Mouse (Mus musculus): ENCODE measurements around the gene Arfip1.

GRCm38 (mm10) chr3:84570501-84570900 is 11.9 kb downstream of the Arfip1 start:
- TF ChIP-seq CTCF (IDR thresholded peaks at IDR 0.05; ENCODE audit: extremely low read depth, insufficient read length, insufficient replicate concordance, low read depth, low read length) (no peak), POLR2A (IDR thresholded peaks at IDR 0.05; ENCODE audit: low read depth, low read length) (no peak)
